ENCODE assay signal across 9 mouse cellular contexts in genomic region chr9:32717931-32718820, GRCm38 (mm10).
DNase-seq lines count a peak whose midpoint lies in the region; ATAC-seq and TF ChIP-seq lines count a peak whose summit lies in the region.
"Had no signal": no experiment of that assay in that cellular context is flagged by ENCODE, and none has a peak within 500 bp of the region (broad histone marks: within the 10 kb centered on the region; RNA-seq: fewer than 3 reads in every experiment).

No protein-coding gene starts in this region.

- no peak for ATAC-seq in heart, postnatal 0 days (ENCODE audit: insufficient read depth, low read depth)
- ATAC-seq: forebrain, embryonic 14.5 days had no signal

- TF ChIP-seq EP300 in heart, postnatal 0 days (IDR thresholded peaks at IDR 0.05; ENCODE audit: low read depth): no peak

- H3K27me3 ChIP-seq in kidney, adult 2 months (replicated peaks; ENCODE audit: control insufficient read depth, insufficient read depth, low read length): no peaks in the 10 kb centered on the region
- H3K27me3 ChIP-seq in thymus, adult 2 months (ENCODE audit: control insufficient read depth, insufficient read depth, low read length): no peaks in the 10 kb centered on the region
- no peaks in the 10 kb centered on the region for H3K27me3 ChIP-seq in heart, postnatal 0 days (ENCODE audit: control insufficient read depth, insufficient read depth, low read length)

- peaks cover 16% of the 10 kb centered on the region; the same call in 1 of the 2 replicates for H3K4me1 ChIP-seq in kidney, adult 2 months (ENCODE audit: control insufficient read depth, insufficient read depth, low read length)
- peaks cover 66% of the 10 kb centered on the region for H3K4me1 ChIP-seq in thymus, adult 2 months (replicated peaks; ENCODE audit: control insufficient read depth, insufficient read depth, low read length)
- peaks cover 62% of the 10 kb centered on the region for H3K4me1 ChIP-seq in heart, postnatal 0 days (ENCODE audit: control insufficient read depth, insufficient read depth)

- peak overlapping the region; percentile 61 for H3K27ac ChIP-seq in kidney, adult 2 months (ENCODE audit: insufficient read depth, low read depth, low read length)
- peak overlapping the region; percentile 93 for H3K27ac ChIP-seq in thymus, adult 2 months (ENCODE audit: control insufficient read depth, insufficient read depth, low read length)
- H3K27ac ChIP-seq in heart, postnatal 0 days (ENCODE audit: low read depth): peak overlapping the region; percentile 63
- H3K27ac ChIP-seq: hindbrain, embryonic 12.5 days had no signal

- no peaks in the 10 kb centered on the region for H3K36me3 ChIP-seq in kidney, adult 2 months (ENCODE audit: control insufficient read depth, insufficient read depth, low read length)
- H3K36me3 ChIP-seq in thymus, adult 2 months (ENCODE audit: control insufficient read depth, insufficient read depth, low read length): peaks cover 55% of the 10 kb centered on the region
- H3K36me3 ChIP-seq in heart, postnatal 0 days (replicated peaks; ENCODE audit: control insufficient read depth, insufficient read depth, low read length): no peaks in the 10 kb centered on the region; the same call in 1 of the 2 replicates
- H3K36me3 ChIP-seq: hindbrain, embryonic 12.5 days had no signal

- DNase-seq in kidney, adult 2 months: no peak
- DNase-seq in kidney, postnatal 25 days: no peak
- DNase-seq in thymus, adult 2 months: no peak
- DNase-seq in thymus, postnatal 10 days (ENCODE audit: low spot score in 2 of 2): no peak
- no peak for DNase-seq in heart, postnatal 0 days (ENCODE audit: low spot score)
- DNase-seq in Muller cell, postnatal 12 days (ENCODE audit: inconsistent ontology term): no peak
- no peak for DNase-seq in yolk sac, embryonic 10.5 days (ENCODE audit: low spot score)

- no peaks in the 10 kb centered on the region for H3K9me3 ChIP-seq in heart, postnatal 0 days (replicated peaks; ENCODE audit: control insufficient read depth, low read length)
- H3K9me3 ChIP-seq: hindbrain, embryonic 12.5 days had no signal

- no peak overlapping the region for H3K4me2 ChIP-seq in heart, postnatal 0 days (ENCODE audit: low read depth, low read length)
- H3K4me2 ChIP-seq: hindbrain, embryonic 12.5 days had no signal

- no peak for TF ChIP-seq CTCF in kidney, adult 2 months (conservative IDR thresholded peaks at IDR 0.05; ENCODE audit: insufficient read depth, insufficient read length, low read depth, low read length)
- no peak for TF ChIP-seq CTCF in thymus, adult 2 months (IDR thresholded peaks at IDR 0.05; ENCODE audit: borderline replicate concordance, control insufficient read depth, extremely low read depth, insufficient read depth, low read length, poor library complexity)
- no peak for TF ChIP-seq CTCF in heart, postnatal 0 days (IDR thresholded peaks at IDR 0.05; ENCODE audit: low read depth)

- no peak for TF ChIP-seq POLR2A in kidney, adult 2 months (IDR thresholded peaks at IDR 0.05; ENCODE audit: low read depth, low read length)
- TF ChIP-seq POLR2A in thymus, adult 2 months (IDR thresholded peaks at IDR 0.05; ENCODE audit: control insufficient read depth, extremely low read depth, insufficient read depth, low read length, poor library complexity): no peak

- no peak overlapping the region for H3K4me3 ChIP-seq in kidney, adult 2 months (ENCODE audit: insufficient read depth, low read depth, low read length)
- H3K4me3 ChIP-seq in thymus, adult 2 months (ENCODE audit: control insufficient read depth, insufficient read depth, low read length): peak overlapping the region; percentile 12; the same call in 1 of the 2 replicates
- no peak overlapping the region for H3K4me3 ChIP-seq in heart, postnatal 0 days (ENCODE audit: low read depth, low read length)
- H3K4me3 ChIP-seq: hindbrain, embryonic 12.5 days had no signal

- H3K9ac ChIP-seq in heart, postnatal 0 days (replicated peaks; ENCODE audit: low read depth, low read length): no peak overlapping the region
- H3K9ac ChIP-seq: hindbrain, embryonic 12.5 days had no signal

- 35% methylated on average over 9 of the region's 9 CpGs for WGBS in kidney, adult 2 months
- 52% methylated on average over 9 of the region's 9 CpGs for WGBS in thymus, adult 2 months
- 49% methylated on average over 9 of the region's 9 CpGs for WGBS in heart, postnatal 0 days
